Mouse (Mus musculus) lung, postnatal 0 days (tissue): ENCODE results near the gene 1810010H24Rik. TPM values are rescaled to one million over a fixed set of nuclear protein-coding genes. Genes with fewer than 3 reads are reported as not detected.

Experiments
- ATAC-seq: fragments of 200-750 bp; cut with Nextera tagmentation; 2 replicates; pipeline ENCODE4 v1.8.0; 2017; ENCODE audit warnings: moderate library complexity
- DNase-seq: peaks from one replicate; pipeline ENCODE4 v3.0.0-alpha.2; 2016; ENCODE audit warnings: low spot score
- H3K27ac ChIP-seq: fragments of 300-500 bp; sonication (generic); 2 replicates; pipeline ENCODE4 v1.5.1; 2014; ENCODE audit warnings: antibody characterized with exemption, mild to moderate bottlenecking, low read length, mixed read lengths
- H3K27me3 ChIP-seq: fragments of 300-500 bp; sonication (generic); replicated peaks from 2 replicates; pipeline ENCODE4 v1.6.1; 2014; ENCODE audit warnings: low read length, mixed read lengths; ENCODE audit not compliant: insufficient read depth
- H3K36me3 ChIP-seq: fragments of 300-500 bp; sonication (generic); 2 replicates; pipeline ENCODE4 v1.6.1; 2014; ENCODE audit warnings: low read length, mixed read lengths; ENCODE audit not compliant: insufficient read depth
- H3K4me1 ChIP-seq: fragments of 300-500 bp; sonication (generic); 2 replicates; pipeline ENCODE4 v1.6.1; 2014; ENCODE audit warnings: antibody characterized with exemption, low read depth, low read length, mixed read lengths; ENCODE audit not compliant: insufficient read depth
- H3K4me2 ChIP-seq: fragments of 300-500 bp; sonication (generic); replicated peaks from 2 replicates; pipeline ENCODE4 v1.6.1; 2014; ENCODE audit warnings: low read depth, mild to moderate bottlenecking, low read length, moderate library complexity, mixed read lengths
- H3K4me3 ChIP-seq: fragments of 300-500 bp; sonication (generic); 2 replicates; pipeline ENCODE4 v1.5.1; 2014; ENCODE audit warnings: low read depth, low read length
- H3K9ac ChIP-seq: fragments of 300-500 bp; sonication (generic); replicated peaks from 2 replicates; pipeline ENCODE4 v1.6.1; 2014; ENCODE audit warnings: low read depth, mild to moderate bottlenecking
- H3K9me3 ChIP-seq: fragments of 300-500 bp; sonication (generic); 2 replicates; pipeline ENCODE4 v1.6.1; 2016; ENCODE audit warnings: low read length, mixed read lengths
- CTCF ChIP-seq: IDR thresholded peaks from 2 replicates; pipeline ENCODE4 v1.5.1; 2016; ENCODE audit warnings: antibody characterized with exemption, mild to moderate bottlenecking
- EP300 ChIP-seq: IDR thresholded peaks from 2 replicates; pipeline ENCODE4 v1.6.1; 2016; ENCODE audit warnings: antibody characterized with exemption, mild to moderate bottlenecking, control low read depth
- whole genome bisulfite sequencing: fragments of 180-500 bp; shearing (Covaris S2); extraction: QIAGEN DNeasy Blood & Tissue Kit; methylation state at CpG from one replicate; pipeline ENCODE4 v1.1.7; 2014; 5-methylcytosine and 5-hydroxymethylcytosine counted together
- polyA plus RNA-seq: library from polyadenylated mRNA; unstranded; fragments of >200 nt; fragmentation: Nextera tagmentation; extraction: Ambion mirVana; gene quantifications from 2 replicates; pipeline ENCODE4 v1.2.1, GENCODE M21; 2015

The 1810010H24Rik gene
- polyA plus RNA-seq, 1 experiment from 2014 or later = 51.8 TPM

GRCm38 (mm10) chr11:107026554-107027430 is 1.3 kb downstream of the 1810010H24Rik start:
- Histone ChIP-seq H3K9me3 (no peaks in the 10 kb centered on the region), H3K9ac (peak overlapping the region; percentile 78), H3K4me3 (peak overlapping the region; percentile 53), H3K4me1 (peaks cover 20% of the 10 kb centered on the region), H3K27ac (peak overlapping the region; percentile 94), H3K36me3 (no peaks in the 10 kb centered on the region), H3K27me3 (no peaks in the 10 kb centered on the region), H3K4me2 (peak overlapping the region; percentile 88)
- DNase-seq = peak; percentile 74
- no peak for ATAC-seq
- TF ChIP-seq CTCF = no peak
- no peak for TF ChIP-seq EP300
- 4% methylated on average over 12 of the region's 12 CpGs for WGBS

- Histone ChIP-seq H3K4me3 (peak overlapping the region; percentile 53), H3K4me1 (peaks cover 18% of the 10 kb centered on the region), H3K27me3 (no peaks in the 10 kb centered on the region), H3K36me3 (no peaks in the 10 kb centered on the region), H3K4me2 (peak overlapping the region; percentile 88), H3K9me3 (no peaks in the 10 kb centered on the region), H3K27ac (peak overlapping the region; percentile 94), H3K9ac (peak overlapping the region; percentile 57)
- TF ChIP-seq CTCF = no peak
- TF ChIP-seq EP300 = no peak
- DNase-seq (peak; percentile 95), ATAC-seq (peak; percentile 91)
- WGBS = under 1% methylated on average over 63 of the region's 107 CpGs
Measured at GRCm38 (mm10) chr11:107027431-107028274, 2.2 kb downstream of the 1810010H24Rik start.

GRCm38 (mm10) chr11:107028275-107028618 is 2.8 kb downstream of the 1810010H24Rik start:
- Histone ChIP-seq H3K27ac (peak overlapping the region; percentile 94), H3K27me3 (no peaks in the 10 kb centered on the region), H3K4me2 (peak overlapping the region; percentile 88), H3K9ac (peak overlapping the region; percentile 57), H3K36me3 (no peaks in the 10 kb centered on the region), H3K9me3 (no peaks in the 10 kb centered on the region), H3K4me1 (peaks cover 12% of the 10 kb centered on the region), H3K4me3 (peak overlapping the region; percentile 53)
- TF ChIP-seq EP300 (no peak), CTCF (no peak)
- DNase-seq = no peak
- whole genome bisulfite sequencing = 1% methylated on average over 29 of the region's 29 CpGs
- no peak for ATAC-seq

- TF ChIP-seq EP300 (no peak), CTCF (no peak)
- H3K4me3 ChIP-seq = peak overlapping the region; percentile 53; the same call in 1 of the 2 replicates
- H3K27ac ChIP-seq = peak overlapping the region; percentile 94; the same call in 1 of the 2 replicates
- H3K4me2 ChIP-seq = peak overlapping the region; percentile 88
- ATAC-seq (no peak), DNase-seq (peak; percentile 11)
- H3K4me1 ChIP-seq = peaks cover 12% of the 10 kb centered on the region
- H3K27me3 ChIP-seq = no peaks in the 10 kb centered on the region
- no peaks in the 10 kb centered on the region for H3K9me3 ChIP-seq
- no peaks in the 10 kb centered on the region for H3K36me3 ChIP-seq
- no peak overlapping the region for H3K9ac ChIP-seq
- 57% methylated on average over 6 of the region's 6 CpGs for WGBS
Measured at GRCm38 (mm10) chr11:107028754-107029153, 3.3 kb downstream of the 1810010H24Rik start.

- H3K27me3 ChIP-seq = no peaks in the 10 kb centered on the region
- TF ChIP-seq CTCF (no peak), EP300 (no peak)
- H3K4me1 ChIP-seq = peaks cover 12% of the 10 kb centered on the region
- ATAC-seq = no peak
- H3K27ac ChIP-seq = no peak overlapping the region
- no peak overlapping the region for H3K9ac ChIP-seq
- no peak overlapping the region for H3K4me3 ChIP-seq
- no peaks in the 10 kb centered on the region for H3K9me3 ChIP-seq
- H3K4me2 ChIP-seq = no peak overlapping the region
- WGBS = 43% methylated on average over 19 of the region's 19 CpGs
- no peaks in the 10 kb centered on the region for H3K36me3 ChIP-seq
- no peak for DNase-seq
Measured at GRCm38 (mm10) chr11:107029536-107029935, 4.1 kb downstream of the 1810010H24Rik start.

- TF ChIP-seq CTCF (no peak), EP300 (no peak)
- Histone ChIP-seq H3K4me3 (no peak overlapping the region), H3K27me3 (no peaks in the 10 kb centered on the region), H3K27ac (no peak overlapping the region), H3K4me2 (no peak overlapping the region), H3K9ac (no peak overlapping the region), H3K9me3 (no peaks in the 10 kb centered on the region), H3K4me1 (peaks cover 7% of the 10 kb centered on the region), H3K36me3 (no peaks in the 10 kb centered on the region; the same call in 1 of the 2 replicates)
- DNase-seq (no peak), ATAC-seq (no peak)
- 51% methylated on average over 7 of the region's 7 CpGs for WGBS
Measured at GRCm38 (mm10) chr11:107031635-107032034, 6.2 kb downstream of the 1810010H24Rik start.
